Mouse (Mus musculus) C2C12 (cell line): ENCODE measurements around the gene F2. TPM values are rescaled to one million over a fixed set of nuclear protein-coding genes. Genes with fewer than 3 reads are reported as not detected.

Source experiments
- H3K27me3 ChIP-seq: one replicate; pipeline ENCODE4 v1.6.1; 2011; ENCODE audit not compliant: control insufficient read depth, insufficient read depth, insufficient read length
- H3K36me3 ChIP-seq: one replicate; pipeline ENCODE4 v1.6.1; 2011; ENCODE audit not compliant: control insufficient read depth, insufficient read depth
- H3K4me3 ChIP-seq: one replicate; pipeline ENCODE4 v1.5.1; 2011; ENCODE audit warnings: mild to moderate bottlenecking, control low read depth; ENCODE audit not compliant: poor library complexity, insufficient read depth, severe bottlenecking
- H3K79me2 ChIP-seq: one replicate; pipeline ENCODE4 v1.6.1; 2011; ENCODE audit not compliant: control insufficient read depth, insufficient read depth
- H3K79me3 ChIP-seq: one replicate; pipeline ENCODE4 v1.6.1; 2011; ENCODE audit warnings: low read depth, control low read depth
- H3ac ChIP-seq: one replicate; pipeline ENCODE3; 2011; ENCODE audit warnings: low read depth; ENCODE audit not compliant: control insufficient read depth, insufficient read length
- CEBPB ChIP-seq: IDR thresholded peaks from one replicate; pipeline ENCODE4 v1.6.1; 2011; ENCODE audit warnings: low read depth, mild to moderate bottlenecking, control low read depth, moderate library complexity
- CTCF ChIP-seq: IDR thresholded peaks from one replicate; pipeline ENCODE4 v1.5.1; 2011; ENCODE audit not compliant: control insufficient read depth, insufficient read depth, insufficient read length
- FOSL1 ChIP-seq: IDR thresholded peaks from one replicate; pipeline ENCODE4 v1.8.0; 2011; ENCODE audit warnings: mild to moderate bottlenecking, low read length; ENCODE audit not compliant: poor library complexity, insufficient read depth, severe bottlenecking
- MAX ChIP-seq: IDR thresholded peaks from one replicate; pipeline ENCODE4 v1.6.1; 2011; ENCODE audit warnings: mild to moderate bottlenecking, control low read depth
- MYOD1 ChIP-seq: IDR thresholded peaks from one replicate; pipeline ENCODE4 v1.6.1; 2011; ENCODE audit warnings: low read depth; ENCODE audit not compliant: control insufficient read depth, insufficient read length
- MYOG ChIP-seq: IDR thresholded peaks from one replicate; pipeline ENCODE4 v1.6.1; 2011; ENCODE audit not compliant: control insufficient read depth, insufficient read length; ENCODE audit errors: extremely low read depth
- USF1 ChIP-seq: IDR thresholded peaks from one replicate; pipeline ENCODE4 v1.6.1; 2011; ENCODE audit warnings: low read depth, mild to moderate bottlenecking, control low read depth, moderate library complexity
- long read RNA-seq, 2 experiments: library from polyadenylated mRNA; unstranded; transcript quantifications; one replicate each; pipeline ENCODE4 v2.0.0; 2019 to 2020
- polyA plus RNA-seq: library from polyadenylated mRNA; unstranded; fragments of >200 nt; fragmentation: generic; extraction: Trizol; gene quantifications from one replicate; pipeline ENCODE4 v1.2.1, GENCODE M21; 2012; ENCODE audit warnings: missing spikeins

The F2 gene
- polyA plus RNA-seq = 0.04 TPM
- long read RNA-seq, experiment 1, partial matches to known transcripts = 0 of 2 reads
- long read RNA-seq, experiment 1, other reads (novel, unspliced or antisense) = 2 of 2 reads
- long read RNA-seq, experiment 2 = 0 reads

- no peaks in the 10 kb centered on the region for H3K79me2 ChIP-seq
- H3ac ChIP-seq = no peak within 1 kb of the TSS
- no peak within 1 kb of the TSS for H3K4me3 ChIP-seq
- TF ChIP-seq CTCF = no peak
- no peak for TF ChIP-seq CEBPB
- no peaks in the 10 kb centered on the region for H3K27me3 ChIP-seq
- H3K79me3 ChIP-seq = no peaks in the 10 kb centered on the region
- H3K36me3 ChIP-seq = no peaks in the 10 kb centered on the region
Observed at GRCm38 (mm10) chr2:91636229-91636628, at the start of gene F2. TSS of gene F2 (minus strand) at chr2:91636414.

GRCm38 (mm10) chr2:91683919-91684318 lies 47.7 kb upstream of the F2 start:
- no peak overlapping the region for H3K4me3 ChIP-seq
- H3K79me3 ChIP-seq = no peaks in the 10 kb centered on the region
- no peak overlapping the region for H3ac ChIP-seq
- TF ChIP-seq MYOD1 (no peak), CEBPB (no peak), CTCF (no peak), USF1 (no peak), FOSL1 (no peak), MYOG (no peak), MAX (no peak)
- no peaks in the 10 kb centered on the region for H3K79me2 ChIP-seq
- H3K36me3 ChIP-seq = peaks cover 27% of the 10 kb centered on the region
- H3K27me3 ChIP-seq = no peaks in the 10 kb centered on the region

DNA sequence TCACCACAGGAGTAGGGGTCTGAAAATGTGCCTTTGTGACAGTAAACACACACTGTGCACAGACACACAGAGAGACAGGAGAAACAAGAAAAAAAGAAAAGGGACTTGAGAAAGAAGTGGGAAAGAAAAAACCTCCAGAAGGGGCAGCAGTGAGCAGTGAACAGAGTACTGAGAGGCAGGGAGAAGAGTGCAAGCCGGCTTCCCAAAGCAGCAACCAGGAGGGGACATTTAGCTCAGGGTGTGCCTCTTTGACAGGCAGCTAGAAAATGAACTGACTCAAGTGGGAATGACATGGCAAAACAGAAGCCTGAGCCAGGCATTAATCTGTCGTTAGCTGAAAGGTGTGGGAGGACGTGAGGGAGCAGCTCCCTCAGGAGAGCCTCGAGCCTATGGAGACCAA lies 46.6 kb upstream of the F2 start:
- Histone ChIP-seq H3K79me2 (no peaks in the 10 kb centered on the region), H3ac (no peak overlapping the region), H3K4me3 (no peak overlapping the region), H3K27me3 (no peaks in the 10 kb centered on the region), H3K79me3 (no peaks in the 10 kb centered on the region), H3K36me3 (peaks cover 20% of the 10 kb centered on the region)
- TF ChIP-seq USF1 (no peak), MYOG (no peak), CEBPB (no peak), CTCF (no peak), MYOD1 (no peak), FOSL1 (no peak), MAX (no peak)

GRCm38 (mm10) chr2:91676961-91677360 lies 40.7 kb upstream of the F2 start:
- Histone ChIP-seq H3K27me3 (no peaks in the 10 kb centered on the region), H3K79me3 (no peaks in the 10 kb centered on the region), H3ac (no peak overlapping the region), H3K79me2 (no peaks in the 10 kb centered on the region), H3K36me3 (peaks cover 57% of the 10 kb centered on the region), H3K4me3 (no peak overlapping the region)
- no peak for TF ChIP-seq CEBPB
- TF ChIP-seq MYOD1 = no peak
- no peak for TF ChIP-seq FOSL1
- no peak for TF ChIP-seq MYOG
- TF ChIP-seq MAX = no peak
- no peak for TF ChIP-seq USF1
- TF ChIP-seq CTCF = no peak

- TF ChIP-seq MYOD1 = no peak
- no peak for TF ChIP-seq CTCF
- TF ChIP-seq MYOG = no peak
- no peak for TF ChIP-seq USF1
- Histone ChIP-seq H3K79me2 (no peaks in the 10 kb centered on the region), H3ac (no peak overlapping the region), H3K36me3 (peaks cover 63% of the 10 kb centered on the region), H3K27me3 (no peaks in the 10 kb centered on the region), H3K79me3 (no peaks in the 10 kb centered on the region), H3K4me3 (no peak overlapping the region)
Observed at GRCm38 (mm10) chr2:91676420-91676819, 40.2 kb upstream of the F2 start.

- no peak for TF ChIP-seq MYOG
- no peak for TF ChIP-seq USF1
- TF ChIP-seq FOSL1 = no peak
- TF ChIP-seq MAX = no peak
- no peak for TF ChIP-seq CTCF
- no peak for TF ChIP-seq CEBPB
- no peak for TF ChIP-seq MYOD1
- H3K79me3 ChIP-seq = no peaks in the 10 kb centered on the region
- H3K4me3 ChIP-seq = no peak overlapping the region
- no peaks in the 10 kb centered on the region for H3K79me2 ChIP-seq
- H3K36me3 ChIP-seq = peaks cover 69% of the 10 kb centered on the region
- H3ac ChIP-seq = no peak overlapping the region
- no peaks in the 10 kb centered on the region for H3K27me3 ChIP-seq
Observed at GRCm38 (mm10) chr2:91674895-91675294, 38.7 kb upstream of the F2 start.
